Mouse (Mus musculus): Measurements from ENCODE around the gene Ccdc80. TPM values are rescaled to one million over a fixed set of nuclear protein-coding genes. Genes with fewer than 3 reads are reported as not detected.

The Ccdc80 gene
- polyA plus RNA-seq, 1 experiment, result 21.7 TPM

- H3K4me2 ChIP-seq (ENCODE audit: low read depth), result peak overlapping the region; percentile 81
- peak; percentile 13 for TF ChIP-seq USF1 (IDR thresholded peaks at IDR 0.05; ENCODE audit: low read depth)
- TF ChIP-seq E2F4 (IDR thresholded peaks at IDR 0.05; ENCODE audit: insufficient read depth), result no peak
- TF ChIP-seq MYOD1 (IDR thresholded peaks at IDR 0.05; ENCODE audit: control insufficient read depth in 1 of 3, insufficient read length in 2 of 3, low read depth in 2 of 3), result peak; percentile 76 to 84 (median 81)
- TF ChIP-seq TCF12 (IDR thresholded peaks at IDR 0.05; ENCODE audit: insufficient read depth, poor library complexity, severe bottlenecking), result peak; percentile 8
- TF ChIP-seq REST (IDR thresholded peaks at IDR 0.05; ENCODE audit: insufficient read depth, insufficient read length), result no peak
- no peak for TF ChIP-seq POLR2A (IDR thresholded peaks at IDR 0.05; ENCODE audit: insufficient read length, low read depth)
- TF ChIP-seq SRF (IDR thresholded peaks at IDR 0.05; ENCODE audit: control insufficient read depth, insufficient read length, low read depth), result no peak
- no peak for TF ChIP-seq CEBPB (IDR thresholded peaks at IDR 0.05; ENCODE audit: insufficient read depth, poor library complexity, severe bottlenecking)
- TF ChIP-seq MYOG (IDR thresholded peaks at IDR 0.05; ENCODE audit: control insufficient read depth in 1 of 3, insufficient read depth in 1 of 3, insufficient read length in 2 of 3, low read depth in 2 of 3), result peak in 1 of 3 experiments; percentile 42
- no peak for TF ChIP-seq MAX (IDR thresholded peaks at IDR 0.05; ENCODE audit: low read depth)
- TF ChIP-seq POLR2AphosphoS2 (IDR thresholded peaks at IDR 0.05; ENCODE audit: insufficient read length, low read depth), result no peak
- no peak for TF ChIP-seq TCF3 (IDR thresholded peaks at IDR 0.05; ENCODE audit: insufficient read length, low read depth)
- no peak overlapping the region for H3ac ChIP-seq (ENCODE audit: control insufficient read depth, insufficient read length)
- H3K27me3 ChIP-seq (ENCODE audit: control insufficient read depth, insufficient read depth, insufficient read length), result no peaks in the 10 kb centered on the region
- no peaks in the 10 kb centered on the region for H3K79me2 ChIP-seq (ENCODE audit: control insufficient read depth, insufficient read depth)
- no peak overlapping the region for H3K4me3 ChIP-seq
- H3K36me3 ChIP-seq (ENCODE audit: control insufficient read depth, insufficient read depth), result no peaks in the 10 kb centered on the region
Observed at GRCm38 (mm10) chr16:45070383-45071083, 22.7 kb upstream of the Ccdc80 start.

GRCm38 (mm10) chr16:45071424-45071823 lies 21.8 kb upstream of the Ccdc80 start:
- H3K4me2 ChIP-seq (ENCODE audit: low read depth), result peak overlapping the region; percentile 81
- H3ac ChIP-seq (ENCODE audit: control insufficient read depth, insufficient read length), result no peak overlapping the region
- no peaks in the 10 kb centered on the region for H3K79me2 ChIP-seq (ENCODE audit: control insufficient read depth, insufficient read depth)
- H3K27me3 ChIP-seq (ENCODE audit: control insufficient read depth, insufficient read depth, insufficient read length), result no peaks in the 10 kb centered on the region
- no peaks in the 10 kb centered on the region for H3K36me3 ChIP-seq (ENCODE audit: control insufficient read depth, insufficient read depth)
- H3K4me3 ChIP-seq, result no peak overlapping the region
- TF ChIP-seq MAX (IDR thresholded peaks at IDR 0.05; ENCODE audit: low read depth) (no peak), TCF12 (IDR thresholded peaks at IDR 0.05; ENCODE audit: insufficient read depth, poor library complexity, severe bottlenecking) (no peak), E2F4 (IDR thresholded peaks at IDR 0.05; ENCODE audit: insufficient read depth) (no peak), POLR2AphosphoS2 (IDR thresholded peaks at IDR 0.05; ENCODE audit: insufficient read length, low read depth) (no peak), MYOG (IDR thresholded peaks at IDR 0.05; ENCODE audit: control insufficient read depth in 1 of 3, insufficient read depth in 1 of 3, insufficient read length in 2 of 3, low read depth in 2 of 3) (no peak), POLR2A (IDR thresholded peaks at IDR 0.05; ENCODE audit: insufficient read length, low read depth) (no peak), SRF (IDR thresholded peaks at IDR 0.05; ENCODE audit: control insufficient read depth, insufficient read length, low read depth) (no peak), TCF3 (IDR thresholded peaks at IDR 0.05; ENCODE audit: insufficient read length, low read depth) (no peak), USF1 (IDR thresholded peaks at IDR 0.05; ENCODE audit: low read depth) (no peak), REST (IDR thresholded peaks at IDR 0.05; ENCODE audit: insufficient read depth, insufficient read length) (no peak)

GRCm38 (mm10) chr16:45077517-45078080 lies 15.6 kb upstream of the Ccdc80 start:
- H3K4me2 ChIP-seq (ENCODE audit: low read depth), result peak overlapping the region; percentile 13
- TF ChIP-seq CEBPB (IDR thresholded peaks at IDR 0.05; ENCODE audit: insufficient read depth, poor library complexity, severe bottlenecking), result peak; percentile 82; the same call in 1 of the 2 replicates
- peak in 2 of 3 experiments; percentile 11 to 27 for TF ChIP-seq MYOD1 (IDR thresholded peaks at IDR 0.05; ENCODE audit: control insufficient read depth in 1 of 3, insufficient read length in 2 of 3, low read depth in 2 of 3)
- no peak for TF ChIP-seq USF1 (IDR thresholded peaks at IDR 0.05; ENCODE audit: low read depth)
- H3ac ChIP-seq (ENCODE audit: control insufficient read depth, insufficient read length), result no peak overlapping the region
- H3K27me3 ChIP-seq (ENCODE audit: control insufficient read depth, insufficient read depth, insufficient read length), result no peaks in the 10 kb centered on the region
- H3K4me3 ChIP-seq, result no peak overlapping the region
- H3K79me2 ChIP-seq (ENCODE audit: control insufficient read depth, insufficient read depth), result no peaks in the 10 kb centered on the region
- H3K36me3 ChIP-seq (ENCODE audit: control insufficient read depth, insufficient read depth), result no peaks in the 10 kb centered on the region

- TF ChIP-seq TCF3 (IDR thresholded peaks at IDR 0.05; ENCODE audit: insufficient read length, low read depth) (no peak), POLR2AphosphoS2 (IDR thresholded peaks at IDR 0.05; ENCODE audit: insufficient read length, low read depth) (no peak), REST (IDR thresholded peaks at IDR 0.05; ENCODE audit: insufficient read depth, insufficient read length) (no peak), MAX (IDR thresholded peaks at IDR 0.05; ENCODE audit: low read depth) (no peak), TCF12 (IDR thresholded peaks at IDR 0.05; ENCODE audit: insufficient read depth, poor library complexity, severe bottlenecking) (no peak), SRF (IDR thresholded peaks at IDR 0.05; ENCODE audit: control insufficient read depth, insufficient read length, low read depth) (no peak), E2F4 (IDR thresholded peaks at IDR 0.05; ENCODE audit: insufficient read depth) (no peak)
- no peaks in the 10 kb centered on the region for H3K27me3 ChIP-seq (ENCODE audit: control insufficient read depth, insufficient read depth, insufficient read length)
- no peaks in the 10 kb centered on the region for H3K36me3 ChIP-seq (ENCODE audit: control insufficient read depth, insufficient read depth)
- H3K4me2 ChIP-seq (ENCODE audit: low read depth), result no peak overlapping the region
- no peak overlapping the region for H3K4me3 ChIP-seq
- no peak overlapping the region for H3ac ChIP-seq (ENCODE audit: control insufficient read depth, insufficient read length)
- no peaks in the 10 kb centered on the region for H3K79me2 ChIP-seq (ENCODE audit: control insufficient read depth, insufficient read depth)
Observed at GRCm38 (mm10) chr16:45079322-45079721, 13.9 kb upstream of the Ccdc80 start.

- no peaks in the 10 kb centered on the region for H3K27me3 ChIP-seq (ENCODE audit: control insufficient read depth, insufficient read depth, insufficient read length)
- H3ac ChIP-seq (ENCODE audit: control insufficient read depth, insufficient read length), result no peak overlapping the region
- H3K79me2 ChIP-seq (ENCODE audit: control insufficient read depth, insufficient read depth), result no peaks in the 10 kb centered on the region
- H3K4me2 ChIP-seq (ENCODE audit: low read depth), result no peak overlapping the region
- H3K36me3 ChIP-seq (ENCODE audit: control insufficient read depth, insufficient read depth), result no peaks in the 10 kb centered on the region
- no peak for TF ChIP-seq POLR2A (IDR thresholded peaks at IDR 0.05; ENCODE audit: insufficient read length, low read depth)
- no peak for TF ChIP-seq TCF3 (IDR thresholded peaks at IDR 0.05; ENCODE audit: insufficient read length, low read depth)
- TF ChIP-seq SRF (IDR thresholded peaks at IDR 0.05; ENCODE audit: control insufficient read depth, insufficient read length, low read depth), result no peak
- no peak for TF ChIP-seq TCF12 (IDR thresholded peaks at IDR 0.05; ENCODE audit: insufficient read depth, poor library complexity, severe bottlenecking)
- TF ChIP-seq USF1 (IDR thresholded peaks at IDR 0.05; ENCODE audit: low read depth), result no peak
- TF ChIP-seq E2F4 (IDR thresholded peaks at IDR 0.05; ENCODE audit: insufficient read depth), result no peak
- TF ChIP-seq POLR2AphosphoS2 (IDR thresholded peaks at IDR 0.05; ENCODE audit: insufficient read length, low read depth), result no peak
- no peak for TF ChIP-seq REST (IDR thresholded peaks at IDR 0.05; ENCODE audit: insufficient read depth, insufficient read length)
- no peak for TF ChIP-seq MYOG (IDR thresholded peaks at IDR 0.05; ENCODE audit: control insufficient read depth in 1 of 3, insufficient read depth in 1 of 3, insufficient read length in 2 of 3, low read depth in 2 of 3)
- TF ChIP-seq MYOD1 (IDR thresholded peaks at IDR 0.05; ENCODE audit: control insufficient read depth in 1 of 3, insufficient read length in 2 of 3, low read depth in 2 of 3), result no peak
- no peak for TF ChIP-seq CEBPB (IDR thresholded peaks at IDR 0.05; ENCODE audit: insufficient read depth, poor library complexity, severe bottlenecking)
- no peak for TF ChIP-seq MAX (IDR thresholded peaks at IDR 0.05; ENCODE audit: low read depth)
- H3K4me3 ChIP-seq, result no peak overlapping the region
Observed at GRCm38 (mm10) chr16:45088842-45089241, 4.4 kb upstream of the Ccdc80 start.

Measured in myocyte (in vitro differentiated cells).